Mouse (Mus musculus) forebrain, postnatal 0 days (tissue): Measurements from ENCODE around the gene Memo1. TPM values are rescaled to one million over a fixed set of nuclear protein-coding genes. Genes with fewer than 3 reads are reported as not detected.

Experiments used
- ATAC-seq: fragments of 200-750 bp; cut with Nextera tagmentation; 2 replicates; pipeline ENCODE4 v1.8.0; 2017; ENCODE audit warnings: mild to moderate bottlenecking, moderate library complexity
- DNase-seq: peaks from one replicate; pipeline ENCODE4 v3.0.0-alpha.2; 2015
- H3K27ac ChIP-seq: fragments of 300-500 bp; sonication (generic); 2 replicates; pipeline ENCODE4 v1.5.1; 2014; ENCODE audit warnings: low read depth, mild to moderate bottlenecking, antibody characterized with exemption, low read length, moderate library complexity, mixed read lengths
- H3K27me3 ChIP-seq: fragments of 300-500 bp; sonication (generic); 2 replicates; pipeline ENCODE4 v1.6.1; 2014; ENCODE audit warnings: mild to moderate bottlenecking, low read length, mixed read lengths; ENCODE audit not compliant: insufficient read depth
- H3K36me3 ChIP-seq: fragments of 300-500 bp; sonication (generic); 2 replicates; pipeline ENCODE4 v1.6.1; 2014; ENCODE audit warnings: mild to moderate bottlenecking, moderate library complexity; ENCODE audit not compliant: insufficient read depth
- H3K4me1 ChIP-seq: fragments of 300-500 bp; sonication (generic); 2 replicates; pipeline ENCODE4 v1.6.1; 2014; ENCODE audit warnings: antibody characterized with exemption; ENCODE audit not compliant: insufficient read depth
- H3K4me2 ChIP-seq: fragments of 300-500 bp; sonication (generic); 2 replicates; pipeline ENCODE4 v1.6.1; 2014; ENCODE audit warnings: low read depth, mild to moderate bottlenecking, moderate library complexity
- H3K4me3 ChIP-seq: fragments of 300-500 bp; sonication (generic); 2 replicates; pipeline ENCODE4 v1.5.1; 2014; ENCODE audit warnings: low read depth, low read length, mixed read lengths
- H3K9ac ChIP-seq: fragments of 300-500 bp; sonication (generic); 2 replicates; pipeline ENCODE4 v1.6.1; 2014; ENCODE audit warnings: mild to moderate bottlenecking
- H3K9me3 ChIP-seq: fragments of 300-500 bp; sonication (generic); 2 replicates; pipeline ENCODE4 v1.6.1; 2016; ENCODE audit warnings: low read length
- CTCF ChIP-seq: sonication (generic); IDR thresholded peaks from 2 replicates; pipeline ENCODE4 v1.5.1; 2016; ENCODE audit warnings: antibody characterized with exemption, control low read depth, low read depth
- WGBS: fragments of 180-500 bp; shearing (Covaris S2); extraction: QIAGEN DNeasy Blood & Tissue Kit; methylation state at CpG from one replicate; pipeline ENCODE4 v1.1.7; 2014; 5-methylcytosine and 5-hydroxymethylcytosine counted together
- polyA plus RNA-seq: library from polyadenylated mRNA; unstranded; fragments of >200 nt; fragmentation: Nextera tagmentation; extraction: Ambion mirVana; gene quantifications from 2 replicates; pipeline ENCODE4 v1.2.1, GENCODE M21; 2015
- total RNA-seq: library from RNA; depleted of rRNA; stranded (reverse); fragments of >200 nt; gene quantifications from 2 replicates; pipeline ENCODE4 v1.2.3, GENCODE M21; 2014

The Memo1 gene
- total and polyA plus RNA-seq, 2 experiments from 2014 or later: 45.7 to 46.3 TPM

DNA sequence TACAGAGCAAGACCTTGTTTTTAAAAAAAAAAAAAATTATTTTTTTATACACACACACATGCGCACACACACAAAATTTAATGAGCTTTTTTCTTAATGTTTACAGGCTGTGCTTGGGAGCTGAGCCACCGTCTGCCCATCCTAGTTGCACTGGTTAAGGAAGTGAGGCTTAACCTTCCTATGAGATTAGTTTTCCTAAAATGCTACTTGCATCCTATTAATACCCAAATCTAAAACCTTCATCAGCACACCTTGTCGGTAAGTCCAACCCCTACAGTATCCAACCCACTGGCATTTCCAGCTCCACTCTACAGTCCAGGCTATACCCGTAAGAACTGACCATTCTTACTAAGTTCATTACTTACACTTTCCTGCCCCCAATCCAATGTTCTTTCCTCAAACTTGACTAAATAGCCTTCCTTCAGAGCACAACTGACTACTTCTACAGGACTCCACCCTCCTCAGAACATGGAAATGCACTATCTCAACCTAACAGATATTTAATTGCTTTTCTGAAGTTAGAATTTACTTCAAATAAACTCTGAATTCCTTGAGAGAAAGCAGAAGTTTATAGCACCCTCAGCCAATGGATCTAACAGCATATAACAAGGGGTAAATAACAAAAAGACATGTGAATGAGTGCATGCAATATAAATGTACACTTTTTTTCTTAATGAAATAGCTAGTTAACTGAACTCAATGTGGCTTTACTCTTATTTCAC is 3.5 kb downstream of the Memo1 start:
- no peak overlapping the region for H3K27ac ChIP-seq
- 80% methylated on average over 4 of the region's 4 CpGs for WGBS
- no peak for DNase-seq
- no peak for TF ChIP-seq CTCF
- H3K4me3 ChIP-seq: no peak overlapping the region
- no peaks in the 10 kb centered on the region for H3K36me3 ChIP-seq
- H3K27me3 ChIP-seq: no peaks in the 10 kb centered on the region
- no peak overlapping the region for H3K4me2 ChIP-seq
- H3K4me1 ChIP-seq: 0 out of 2 replicates have a peak, but pooled peaks cover 3% of the 10 kb centered on the region
- H3K9me3 ChIP-seq: no peaks in the 10 kb centered on the region
- no peak for ATAC-seq
- H3K9ac ChIP-seq: no peak overlapping the region

DNA sequence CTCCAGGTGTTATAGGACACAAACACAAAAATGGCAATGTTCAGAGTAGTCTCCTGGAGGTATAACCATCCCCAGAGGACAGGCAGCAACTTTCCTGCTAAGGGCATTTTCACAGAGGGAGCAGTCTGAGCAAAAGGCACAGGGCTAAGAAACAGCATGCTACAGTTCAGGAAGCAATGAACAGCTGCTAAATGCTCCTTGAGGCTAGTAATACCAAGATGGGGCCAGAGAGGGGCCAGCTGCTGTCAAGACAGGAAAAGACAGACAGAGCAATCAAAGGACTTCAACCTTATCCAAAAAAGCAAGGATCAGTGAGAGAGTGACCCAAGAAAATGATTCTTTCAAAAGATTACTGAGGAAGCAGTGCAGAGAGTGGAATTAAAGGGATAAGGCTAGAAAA is 4.5 kb downstream of the Memo1 start:
- TF ChIP-seq CTCF: no peak
- no peak for ATAC-seq

GRCm38 (mm10) chr17:74290198-74290597 is 5.1 kb downstream of the Memo1 start:
- 0 out of 2 replicates have a peak, but pooled peaks cover 3% of the 10 kb centered on the region for H3K4me1 ChIP-seq
- no peaks in the 10 kb centered on the region for H3K9me3 ChIP-seq
- no peak overlapping the region for H3K4me2 ChIP-seq
- no peak overlapping the region for H3K4me3 ChIP-seq
- WGBS: 77% methylated on average over 3 of the region's 3 CpGs
- H3K27me3 ChIP-seq: no peaks in the 10 kb centered on the region
- no peak overlapping the region for H3K9ac ChIP-seq
- H3K27ac ChIP-seq: no peak overlapping the region
- no peak for DNase-seq
- no peaks in the 10 kb centered on the region for H3K36me3 ChIP-seq
- TF ChIP-seq CTCF: no peak
- no peak for ATAC-seq

More for the DNA sequence above, 4.5 kb downstream of the Memo1 start:
- Histone ChIP-seq H3K9ac (no peak overlapping the region), H3K4me2 (no peak overlapping the region), H3K36me3 (no peaks in the 10 kb centered on the region), H3K9me3 (no peaks in the 10 kb centered on the region), H3K4me1 (0 out of 2 replicates have a peak, but pooled peaks cover 3% of the 10 kb centered on the region), H3K4me3 (no peak overlapping the region), H3K27ac (no peak overlapping the region), H3K27me3 (no peaks in the 10 kb centered on the region)
- no peak for DNase-seq

- H3K27me3 ChIP-seq: no peaks in the 10 kb centered on the region
- no peak overlapping the region for H3K4me2 ChIP-seq
- no peaks in the 10 kb centered on the region for H3K36me3 ChIP-seq
- no peak overlapping the region for H3K9ac ChIP-seq
- no peak for TF ChIP-seq CTCF
- DNase-seq (no peak), ATAC-seq (no peak)
- 97% methylated on average over 2 of the region's 2 CpGs for WGBS
- H3K9me3 ChIP-seq: no peaks in the 10 kb centered on the region
- H3K4me3 ChIP-seq: no peak overlapping the region
- no peak overlapping the region for H3K27ac ChIP-seq
- H3K4me1 ChIP-seq: 0 out of 2 replicates have a peak, but pooled peaks cover 3% of the 10 kb centered on the region
Observed at GRCm38 (mm10) chr17:74288626-74289025, 6.7 kb downstream of the Memo1 start.

GRCm38 (mm10) chr17:74286140-74286730 is 9.1 kb downstream of the Memo1 start:
- 87% methylated on average over 4 of the region's 4 CpGs for WGBS
- Histone ChIP-seq H3K4me1 (no peaks in the 10 kb centered on the region), H3K4me2 (no peak overlapping the region), H3K4me3 (no peak overlapping the region), H3K27me3 (no peaks in the 10 kb centered on the region), H3K9ac (no peak overlapping the region), H3K27ac (no peak overlapping the region), H3K36me3 (no peaks in the 10 kb centered on the region), H3K9me3 (no peaks in the 10 kb centered on the region)
- no peak for DNase-seq
- ATAC-seq: no peak
- no peak for TF ChIP-seq CTCF

DNA sequence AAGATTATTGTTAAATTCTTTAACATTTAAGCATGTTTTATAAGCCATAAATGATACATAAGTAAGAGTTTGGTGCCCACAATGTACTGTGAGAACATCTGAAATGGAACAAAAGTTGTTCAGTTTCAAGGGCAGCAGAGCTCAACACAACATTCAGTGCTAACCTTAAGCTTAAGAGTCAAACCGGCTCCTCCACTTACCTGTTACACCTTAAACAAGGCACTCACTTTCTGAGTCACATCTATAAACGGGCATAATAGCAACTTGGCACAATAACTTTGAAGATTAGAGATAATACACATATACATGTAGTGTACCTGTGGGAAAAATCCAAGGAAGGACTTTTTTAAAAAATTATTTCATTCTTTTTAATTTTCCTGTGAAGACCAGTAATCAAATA is 9.6 kb downstream of the Memo1 start:
- H3K4me3 ChIP-seq: no peak overlapping the region
- TF ChIP-seq CTCF: no peak
- no peaks in the 10 kb centered on the region for H3K9me3 ChIP-seq
- H3K27ac ChIP-seq: no peak overlapping the region
- no peaks in the 10 kb centered on the region for H3K27me3 ChIP-seq
- H3K4me1 ChIP-seq: no peaks in the 10 kb centered on the region
- DNase-seq (no peak), ATAC-seq (no peak)
- no peak overlapping the region for H3K9ac ChIP-seq
- no peak overlapping the region for H3K4me2 ChIP-seq
- 86% methylated on average over 2 of the region's 2 CpGs for WGBS
- H3K36me3 ChIP-seq: no peaks in the 10 kb centered on the region

- no peak overlapping the region for H3K9ac ChIP-seq
- H3K27ac ChIP-seq: no peak overlapping the region
- DNase-seq: no peak
- 77% methylated on average over 2 of the region's 2 CpGs for WGBS
- H3K36me3 ChIP-seq: no peaks in the 10 kb centered on the region
- H3K4me3 ChIP-seq: no peak overlapping the region
- H3K9me3 ChIP-seq: no peaks in the 10 kb centered on the region
- no peaks in the 10 kb centered on the region for H3K4me1 ChIP-seq
- no peak for TF ChIP-seq CTCF
- no peak overlapping the region for H3K4me2 ChIP-seq
- ATAC-seq: no peak
- no peaks in the 10 kb centered on the region for H3K27me3 ChIP-seq
Observed at GRCm38 (mm10) chr17:74284397-74285115, 10.8 kb downstream of the Memo1 start.
